Mouse (Mus musculus) MEL (cell line): ENCODE results near the gene Apbb2.

Experiments used
- CHD1 ChIP-seq: IDR thresholded peaks from 2 replicates; pipeline ENCODE4 v1.6.1; 2012; ENCODE audit warnings: low read depth, mild to moderate bottlenecking, inconsistent platforms, low read length, improper control_type of control experiment
- CTCF ChIP-seq, 3 experiments: IDR thresholded peaks in 2 of 3; conservative IDR thresholded peaks in 1 of 3; 2 replicates each; pipeline ENCODE4 v1.5.1; 2011 to 2012; ENCODE audit warnings: low read length in 3 of 3, low read depth in 2 of 3, mild to moderate bottlenecking in 2 of 3, improper control_type of control experiment in 1 of 3, inconsistent platforms in 1 of 3, mixed read lengths in 1 of 3, moderate library complexity in 1 of 3; ENCODE audit not compliant: control insufficient read depth in 1 of 3, insufficient read depth in 1 of 3, poor library complexity in 1 of 3, severe bottlenecking in 1 of 3
- SIN3A ChIP-seq: IDR thresholded peaks from 2 replicates; pipeline ENCODE4 v1.6.1; 2012; ENCODE audit warnings: low read length, improper control_type of control experiment, inconsistent platforms

DNA sequence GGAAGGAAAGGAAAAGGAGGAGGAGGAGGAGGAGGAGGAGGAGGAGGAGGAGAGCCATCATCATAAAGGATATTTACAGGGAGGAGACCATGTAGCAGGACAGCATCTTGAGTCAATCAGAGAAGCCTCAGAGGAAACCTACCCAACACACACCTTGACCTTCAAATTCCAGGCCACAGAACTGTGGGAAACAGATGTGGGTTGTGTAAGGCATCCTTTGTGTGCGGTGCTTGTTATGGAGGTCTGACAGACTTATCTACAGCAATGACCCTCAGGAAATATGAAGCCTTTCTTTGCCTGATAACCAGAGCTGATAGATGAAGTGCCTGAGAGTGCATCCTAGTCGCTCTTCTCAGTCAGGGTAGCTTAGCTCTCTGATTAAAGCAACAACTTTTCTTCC lies 189.5 kb downstream of the Apbb2 start:
- TF ChIP-seq SIN3A: no peak
- TF ChIP-seq CTCF (IDR thresholded peaks at IDR 0.05 in 2 of 3, conservative IDR thresholded peaks at IDR 0.05 in 1 of 3; ENCODE audit: control insufficient read depth in 1 of 3, insufficient read depth in 1 of 3, low read depth in 2 of 3, low read length in 3 of 3, poor library complexity in 1 of 3, severe bottlenecking in 1 of 3): no peak
- TF ChIP-seq CHD1: no peak
